Mouse (Mus musculus) hindbrain, embryonic 12.5 days (tissue): ENCODE data around the gene Sim1. TPM values are rescaled to one million over a fixed set of nuclear protein-coding genes. Genes with fewer than 3 reads are reported as not detected.

Experiments used
- ATAC-seq: fragments of 200-750 bp; cut with Nextera tagmentation; 2 replicates; pipeline ENCODE4 v1.8.0; 2017; ENCODE audit warnings: moderate TSS enrichment; ENCODE audit not compliant: low FRiP score
- H3K27ac ChIP-seq: fragments of 300-500 bp; sonication (generic); 2 replicates; pipeline ENCODE4 v1.5.1; 2016; ENCODE audit warnings: mild to moderate bottlenecking
- H3K27me3 ChIP-seq: fragments of 300-500 bp; sonication (generic); 2 replicates; pipeline ENCODE4 v1.6.1; 2016; ENCODE audit warnings: mild to moderate bottlenecking
- H3K36me3 ChIP-seq: fragments of 300-500 bp; sonication (generic); 2 replicates; pipeline ENCODE4 v1.6.1; 2016; ENCODE audit warnings: mild to moderate bottlenecking
- H3K4me1 ChIP-seq: fragments of 300-500 bp; sonication (generic); 2 replicates; pipeline ENCODE4 v1.6.1; 2016
- H3K4me2 ChIP-seq: fragments of 300-500 bp; sonication (generic); replicated peaks from 2 replicates; pipeline ENCODE4 v1.6.1; 2016; ENCODE audit warnings: mild to moderate bottlenecking
- H3K4me3 ChIP-seq: fragments of 300-500 bp; sonication (generic); 2 replicates; pipeline ENCODE4 v1.5.1; 2016; ENCODE audit warnings: mild to moderate bottlenecking
- H3K9ac ChIP-seq: fragments of 300-500 bp; sonication (generic); 2 replicates; pipeline ENCODE4 v1.6.1; 2016; ENCODE audit warnings: mild to moderate bottlenecking, moderate library complexity
- H3K9me3 ChIP-seq: fragments of 300-500 bp; sonication (generic); replicated peaks from 2 replicates; pipeline ENCODE4 v1.6.1; 2016; ENCODE audit warnings: mild to moderate bottlenecking
- WGBS: fragments of 180-500 bp; shearing (Covaris S2); methylation state at CpG from one replicate; pipeline ENCODE4 v1.1.7; 2016; 5-methylcytosine and 5-hydroxymethylcytosine counted together
- polyA plus RNA-seq: library from polyadenylated mRNA; unstranded; fragments of >200 nt; fragmentation: Nextera tagmentation; extraction: Ambion mirVana; gene quantifications from 2 replicates; pipeline ENCODE4 v1.2.1, GENCODE M21; 2016

The Sim1 gene
- polyA plus RNA-seq: 1.1 TPM in 2 replicates

GRCm38 (mm10) chr10:50894170-50894991, at the start of gene Sim1:
Gene Sim1, plus strand, starts transcription at chr10:50894754.
- Histone ChIP-seq H3K9ac (0 out of 2 replicates have a peak within 1 kb of the TSS, but pooled peaks have one; percentile 27), H3K27ac (no peak within 1 kb of the TSS)
- under 1% methylated on average over 61 of the region's 62 CpGs for WGBS

GRCm38 (mm10) chr10:50868202-50868601, 26.4 kb upstream of the Sim1 start:
- H3K9ac ChIP-seq: no peak overlapping the region
- no peak for ATAC-seq
- no peak overlapping the region for H3K27ac ChIP-seq
- H3K9me3 ChIP-seq: no peaks in the 10 kb centered on the region
- 90% methylated on average over 4 of the region's 4 CpGs for WGBS
- H3K4me1 ChIP-seq: no peaks in the 10 kb centered on the region
- H3K27me3 ChIP-seq: no peaks in the 10 kb centered on the region
- H3K4me2 ChIP-seq: no peak overlapping the region
- no peaks in the 10 kb centered on the region for H3K36me3 ChIP-seq
- no peak overlapping the region for H3K4me3 ChIP-seq

More at GRCm38 (mm10) chr10:50894170-50894991, at the start of gene Sim1:
- H3K27me3 ChIP-seq: peaks cover 90% of the 10 kb centered on the region
- H3K4me1 ChIP-seq: peaks cover 17% of the 10 kb centered on the region
- no peaks in the 10 kb centered on the region for H3K36me3 ChIP-seq
- H3K4me2 ChIP-seq: peak within 1 kb of the TSS; percentile 87
- H3K4me3 ChIP-seq: peak within 1 kb of the TSS; percentile 47
- H3K9me3 ChIP-seq: no peaks in the 10 kb centered on the region
- ATAC-seq: peak; percentile 96

GRCm38 (mm10) chr10:50876952-50877351, 17.6 kb upstream of the Sim1 start:
- no peak overlapping the region for H3K4me3 ChIP-seq
- 90% methylated on average over 5 of the region's 5 CpGs for WGBS

GRCm38 (mm10) chr10:50881476-50882069, 13.0 kb upstream of the Sim1 start:
- ATAC-seq: 0 out of 2 replicates have a peak, but pooled peaks have one; percentile 40
- 0 out of 2 replicates have a peak, but pooled peaks cover 5% of the 10 kb centered on the region for H3K27me3 ChIP-seq
- no peaks in the 10 kb centered on the region for H3K36me3 ChIP-seq
- H3K4me2 ChIP-seq: no peak overlapping the region
- no peak overlapping the region for H3K9ac ChIP-seq
- no peak overlapping the region for H3K4me3 ChIP-seq
- H3K9me3 ChIP-seq: no peaks in the 10 kb centered on the region
- no peak overlapping the region for H3K27ac ChIP-seq
- 22% methylated on average over 2 of the region's 2 CpGs for WGBS
- no peaks in the 10 kb centered on the region for H3K4me1 ChIP-seq

More at GRCm38 (mm10) chr10:50876952-50877351, 17.6 kb upstream of the Sim1 start:
- Histone ChIP-seq H3K27ac (no peak overlapping the region), H3K4me1 (no peaks in the 10 kb centered on the region), H3K9me3 (no peaks in the 10 kb centered on the region), H3K36me3 (no peaks in the 10 kb centered on the region), H3K4me2 (no peak overlapping the region), H3K9ac (no peak overlapping the region), H3K27me3 (no peaks in the 10 kb centered on the region)
- no peak for ATAC-seq

- Histone ChIP-seq H3K27ac (no peak overlapping the region), H3K4me1 (no peaks in the 10 kb centered on the region), H3K4me2 (no peak overlapping the region), H3K9me3 (no peaks in the 10 kb centered on the region), H3K27me3 (peaks cover 5% of the 10 kb centered on the region; the same call in 1 of the 2 replicates), H3K9ac (no peak overlapping the region), H3K36me3 (no peaks in the 10 kb centered on the region), H3K4me3 (no peak overlapping the region)
- WGBS: 74% methylated on average over 2 of the region's 2 CpGs
- ATAC-seq: no peak
Observed at GRCm38 (mm10) chr10:50882366-50882765, 12.2 kb upstream of the Sim1 start.

GRCm38 (mm10) chr10:50886305-50886704, 8.2 kb upstream of the Sim1 start:
- WGBS: 67% methylated on average over 4 of the region's 4 CpGs
- Histone ChIP-seq H3K9me3 (no peaks in the 10 kb centered on the region), H3K9ac (no peak overlapping the region), H3K27me3 (peaks cover 36% of the 10 kb centered on the region), H3K27ac (no peak overlapping the region), H3K4me3 (no peak overlapping the region), H3K4me1 (no peaks in the 10 kb centered on the region), H3K4me2 (no peak overlapping the region), H3K36me3 (no peaks in the 10 kb centered on the region)
- ATAC-seq: no peak

GRCm38 (mm10) chr10:50890621-50891020, 3.9 kb upstream of the Sim1 start:
- H3K9me3 ChIP-seq: no peaks in the 10 kb centered on the region
- ATAC-seq: no peak
- H3K4me2 ChIP-seq: no peak overlapping the region
- 12% methylated on average over 6 of the region's 6 CpGs for WGBS
- H3K4me3 ChIP-seq: no peak overlapping the region
- peaks cover 79% of the 10 kb centered on the region for H3K27me3 ChIP-seq
- H3K9ac ChIP-seq: no peak overlapping the region
- H3K27ac ChIP-seq: no peak overlapping the region
- no peaks in the 10 kb centered on the region for H3K36me3 ChIP-seq
- H3K4me1 ChIP-seq: peaks cover 17% of the 10 kb centered on the region

GRCm38 (mm10) chr10:50891876-50892711, 2.5 kb upstream of the Sim1 start:
- no peak for ATAC-seq
- under 1% methylated on average over 26 of the region's 26 CpGs for WGBS
- no peak overlapping the region for H3K4me3 ChIP-seq
- H3K9me3 ChIP-seq: no peaks in the 10 kb centered on the region
- no peak overlapping the region; the same call in 1 of the 2 replicates for H3K4me2 ChIP-seq
- H3K27me3 ChIP-seq: peaks cover 85% of the 10 kb centered on the region
- no peaks in the 10 kb centered on the region for H3K36me3 ChIP-seq
- no peak overlapping the region for H3K9ac ChIP-seq
- peaks cover 17% of the 10 kb centered on the region for H3K4me1 ChIP-seq
- no peak overlapping the region for H3K27ac ChIP-seq

GRCm38 (mm10) chr10:50892751-50893320, 1.7 kb upstream of the Sim1 start:
- H3K4me1 ChIP-seq: peaks cover 17% of the 10 kb centered on the region
- H3K9ac ChIP-seq: no peak overlapping the region
- H3K27ac ChIP-seq: no peak overlapping the region
- 2% methylated on average over 15 of the region's 15 CpGs for WGBS
- H3K9me3 ChIP-seq: no peaks in the 10 kb centered on the region
- peaks cover 93% of the 10 kb centered on the region for H3K27me3 ChIP-seq
- ATAC-seq: no peak
- H3K4me3 ChIP-seq: no peak overlapping the region
- no peak overlapping the region; the same call in 1 of the 2 replicates for H3K4me2 ChIP-seq
- H3K36me3 ChIP-seq: no peaks in the 10 kb centered on the region

GRCm38 (mm10) chr10:50893546-50893945, 1.0 kb upstream of the Sim1 start:
- peaks cover 94% of the 10 kb centered on the region for H3K27me3 ChIP-seq
- peaks cover 17% of the 10 kb centered on the region for H3K4me1 ChIP-seq
- no peak overlapping the region for H3K4me3 ChIP-seq
- no peaks in the 10 kb centered on the region for H3K36me3 ChIP-seq
- no peaks in the 10 kb centered on the region for H3K9me3 ChIP-seq
- H3K9ac ChIP-seq: no peak overlapping the region
- no peak overlapping the region for H3K27ac ChIP-seq
- no peak for ATAC-seq
- no peak overlapping the region for H3K4me2 ChIP-seq
- 2% methylated on average over 10 of the region's 10 CpGs for WGBS

GRCm38 (mm10) chr10:50895091-50895790, 687 bp downstream of the Sim1 start:
- Histone ChIP-seq H3K27ac (no peak overlapping the region), H3K27me3 (peaks cover 85% of the 10 kb centered on the region)

More at GRCm38 (mm10) chr10:50895091-50895790, 687 bp downstream of the Sim1 start:
- WGBS: under 1% methylated on average over 44 of the region's 44 CpGs
- H3K9ac ChIP-seq: no peak overlapping the region
- no peaks in the 10 kb centered on the region for H3K36me3 ChIP-seq
- peaks cover 17% of the 10 kb centered on the region for H3K4me1 ChIP-seq
- H3K4me2 ChIP-seq: peak overlapping the region; percentile 87
- H3K4me3 ChIP-seq: peak overlapping the region; percentile 47
- ATAC-seq: no peak; the same call in 1 of the 2 replicates
- H3K9me3 ChIP-seq: no peaks in the 10 kb centered on the region
